Mouse (Mus musculus): ENCODE data around the gene Ric1. TPM values are rescaled to one million over a fixed set of nuclear protein-coding genes. Genes with fewer than 3 reads are reported as not detected.

Gene Ric1
- total and polyA plus RNA-seq, 2 experiments from 2014 or later: 13.8 to 37.4 TPM

DNA sequence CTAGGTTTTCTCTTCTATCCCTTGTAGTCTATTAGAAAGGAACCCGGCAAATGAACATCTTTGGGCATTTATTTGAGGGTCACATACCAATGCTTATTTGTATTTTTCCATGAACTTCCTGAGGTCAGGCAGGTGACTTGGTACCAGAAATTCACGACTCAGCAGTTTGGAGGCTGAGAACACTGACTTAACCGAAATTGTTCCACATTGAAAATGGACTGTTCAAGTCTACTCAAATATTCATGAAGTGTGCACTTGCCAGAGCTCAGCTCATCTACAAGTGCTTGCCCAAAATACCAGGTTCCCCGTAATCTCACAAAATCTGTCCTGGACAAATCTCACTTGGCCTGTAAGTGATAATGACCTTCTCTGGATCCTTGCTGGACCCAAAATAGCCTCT, 133.9 kb downstream of the Ric1 start:
- H3K27ac ChIP-seq (ENCODE audit: low read depth, low read length): no peak overlapping the region
- H3K27me3 ChIP-seq (ENCODE audit: insufficient read depth, low read length): no peaks in the 10 kb centered on the region
- DNase-seq (ENCODE audit: low spot score) (no peak), ATAC-seq (ENCODE audit: low FRiP score) (no peak)
- H3K4me2 ChIP-seq (ENCODE audit: low read depth, low read length, poor library complexity, severe bottlenecking): no peak overlapping the region
- no peak overlapping the region for H3K4me3 ChIP-seq (ENCODE audit: low read depth, low read length)
- H3K9me3 ChIP-seq (ENCODE audit: low read length): no peaks in the 10 kb centered on the region
- no peak for TF ChIP-seq CTCF (IDR thresholded peaks at IDR 0.05)
- WGBS: 86% methylated on average over 4 of the region's 4 CpGs
- H3K9ac ChIP-seq (replicated peaks; ENCODE audit: low read length, poor library complexity, severe bottlenecking): no peak overlapping the region
- H3K36me3 ChIP-seq (ENCODE audit: insufficient read depth, low read length): no peaks in the 10 kb centered on the region
- no peaks in the 10 kb centered on the region for H3K4me1 ChIP-seq (ENCODE audit: insufficient read depth, low read length)

Other genes starting within 250 kb of the Ric1 start
- 4.6 TPM in 1 of 2 replicates, not detected in the other for gene Insl6, start 196.9 kb upstream of the Ric1 start, total RNA-seq (2014; rRNA removed)
- 1.5 and 1.8 TPM in 2 replicates for gene Insl6, start 196.9 kb upstream of the Ric1 start, polyA plus RNA-seq (2015; fragmentation: Nextera tagmentation; extraction: Ambion mirVana)
- gene Rln1, start 187.6 kb upstream of the Ric1 start, total RNA-seq (2014; rRNA removed): 4.5 and 5.8 TPM in 2 replicates
- gene Rln1, start 187.6 kb upstream of the Ric1 start, polyA plus RNA-seq (2015; fragmentation: Nextera tagmentation; extraction: Ambion mirVana): 6.9 and 7.2 TPM in 2 replicates
- 25.9 and 26.4 TPM in 2 replicates for gene Plgrkt, start 154.9 kb upstream of the Ric1 start, total RNA-seq (2014; rRNA removed)
- gene Plgrkt, start 154.9 kb upstream of the Ric1 start, polyA plus RNA-seq (2015; fragmentation: Nextera tagmentation; extraction: Ambion mirVana): 61.9 and 63.5 TPM in 2 replicates
- 0.22 and 0.66 TPM in 2 replicates for gene Cd274, start 154.8 kb upstream of the Ric1 start, total RNA-seq (2014; rRNA removed)
- gene Cd274, start 154.8 kb upstream of the Ric1 start, polyA plus RNA-seq (2015; fragmentation: Nextera tagmentation; extraction: Ambion mirVana): 0.16 and 0.38 TPM in 2 replicates
- 0.24 and 0.71 TPM in 2 replicates for gene Pdcd1lg2, start 111.4 kb upstream of the Ric1 start, total RNA-seq (2014; rRNA removed)
- gene Pdcd1lg2, start 111.4 kb upstream of the Ric1 start, polyA plus RNA-seq (2015; fragmentation: Nextera tagmentation; extraction: Ambion mirVana): 0.15 TPM in 1 of 2 replicates, not detected in the other
- gene Ermp1, start 126.1 kb downstream of the Ric1 start, total RNA-seq (2014; rRNA removed): 15.8 and 27.6 TPM in 2 replicates
- 7.7 and 9.6 TPM in 2 replicates for gene Ermp1, start 126.1 kb downstream of the Ric1 start, polyA plus RNA-seq (2015; fragmentation: Nextera tagmentation; extraction: Ambion mirVana)
- not detected in 2 replicates for gene Mlana, start 175.5 kb downstream of the Ric1 start, total RNA-seq (2014; rRNA removed)
- gene Mlana, start 175.5 kb downstream of the Ric1 start, polyA plus RNA-seq (2015; fragmentation: Nextera tagmentation; extraction: Ambion mirVana): not detected in 2 replicates